Mouse (Mus musculus): ENCODE results near the gene Fbxw2. TPM values are rescaled to one million over a fixed set of nuclear protein-coding genes. Genes with fewer than 3 reads are reported as not detected.

The Fbxw2 gene
- total and polyA plus RNA-seq, 3 experiments: 36.7 to 67.8 (median 61.2) TPM

- in situ Hi-C loops (cut with MboI; ENCODE audit: low pct_ligation_motif_present, low pct_unique_long_range_greater_than_20kb, low sequenced_read_pairs) (no loop called here), dilution Hi-C loops (cut with MboI; ENCODE audit: extremely low pct_ligation_motif_present, extremely low pct_unique_long_range_greater_than_20kb, low sequenced_read_pairs) (no loop called here)
- 0 out of 2 replicates have a peak, but pooled peaks have one; percentile 40 for TF ChIP-seq MEF2A (IDR thresholded peaks at IDR 0.05; ENCODE audit: borderline replicate concordance, low read depth, low read length)
- peak; percentile 76 for TF ChIP-seq TBP (conservative IDR thresholded peaks at IDR 0.05; ENCODE audit: low read depth, low read length)
- TF ChIP-seq POLR2AphosphoS2 (IDR thresholded peaks at IDR 0.05; ENCODE audit: low read depth, low read length): peak; percentile 97
- TF ChIP-seq TCF12 (IDR thresholded peaks at IDR 0.05; ENCODE audit: low read depth, low read length): peak; percentile 90
- no peak for TF ChIP-seq E2F4 (IDR thresholded peaks at IDR 0.05; ENCODE audit: insufficient replicate concordance, low read depth, low read length)
- peak; percentile 100 for TF ChIP-seq CHD2 (IDR thresholded peaks at IDR 0.05; ENCODE audit: low read length)
- peak; percentile 87 for TF ChIP-seq SIN3A (IDR thresholded peaks at IDR 0.05; ENCODE audit: low read length)
- no peak for TF ChIP-seq ZNF384 (IDR thresholded peaks at IDR 0.05; ENCODE audit: low read depth, low read length)
- TF ChIP-seq MAFK (IDR thresholded peaks at IDR 0.05; ENCODE audit: insufficient replicate concordance, low read length): no peak
- TF ChIP-seq MAX (IDR thresholded peaks at IDR 0.05; ENCODE audit: low read length): peak; percentile 93
- peak; percentile 88 for TF ChIP-seq BHLHE40 (IDR thresholded peaks at IDR 0.05; ENCODE audit: low read depth, low read length)
- TF ChIP-seq POLR2A (IDR thresholded peaks at IDR 0.05; ENCODE audit: low read depth, low read length): peak; percentile 98
- TF ChIP-seq ETS1 (conservative IDR thresholded peaks at IDR 0.05; ENCODE audit: low read depth, low read length): peak; percentile 35; the same call in 1 of the 2 replicates
- TF ChIP-seq MYC (IDR thresholded peaks at IDR 0.05; ENCODE audit: low read depth, low read length): peak; percentile 93; the same call in 1 of the 2 replicates
- TF ChIP-seq MXI1 (IDR thresholded peaks at IDR 0.05; ENCODE audit: low read depth, low read length): peak; percentile 97
- TF ChIP-seq ZMIZ1 (IDR thresholded peaks at IDR 0.05; ENCODE audit: low read depth, low read length): peak; percentile 94
- peak; percentile 98 for TF ChIP-seq NELFE (IDR thresholded peaks at IDR 0.05; ENCODE audit: low read depth, low read length)
- TF ChIP-seq USF1 (IDR thresholded peaks at IDR 0.05; ENCODE audit: low read depth, low read length): no peak
- peak; percentile 76; the same call in 1 of the 2 replicates for TF ChIP-seq KAT2A (IDR thresholded peaks at IDR 0.05; ENCODE audit: insufficient replicate concordance, low read length)
- peak; percentile 77 for TF ChIP-seq HCFC1 (IDR thresholded peaks at IDR 0.05; ENCODE audit: low read depth, low read length)
- TF ChIP-seq RCOR1 (conservative IDR thresholded peaks at IDR 0.05; ENCODE audit: low read depth, low read length): 0 out of 2 replicates have a peak, but pooled peaks have one; percentile 53
- peak; percentile 77; the same call in 1 of the 2 replicates for TF ChIP-seq ELF1 (IDR thresholded peaks at IDR 0.05; ENCODE audit: low read depth, low read length)
- peak; percentile 83 for TF ChIP-seq NRF1 (IDR thresholded peaks at IDR 0.05; ENCODE audit: low read depth, low read length)
- peak; percentile 56; the same call in 1 of the 2 replicates for TF ChIP-seq IRF4 (IDR thresholded peaks at IDR 0.05; ENCODE audit: low read depth, low read length)
- TF ChIP-seq EP300 (IDR thresholded peaks at IDR 0.05; ENCODE audit: low read length): no peak
- TF ChIP-seq MAZ (IDR thresholded peaks at IDR 0.05; ENCODE audit: low read depth, low read length): peak; percentile 66; the same call in 1 of the 2 replicates
- no peak for TF ChIP-seq ZKSCAN1 (IDR thresholded peaks at IDR 0.05; ENCODE audit: borderline replicate concordance, low read depth, low read length)
- TF ChIP-seq JUND (conservative IDR thresholded peaks at IDR 0.05; ENCODE audit: low read depth, low read length): peak; percentile 57; the same call in 1 of the 2 replicates
- TF ChIP-seq JUN (IDR thresholded peaks at IDR 0.05; ENCODE audit: insufficient read depth, low read depth, low read length): 0 out of 2 replicates have a peak, but pooled peaks have one; percentile 12
- Histone ChIP-seq H3K4me3 (replicated peaks in 1 of 3; ENCODE audit: low read depth in 2 of 3, low read length in 2 of 3, poor library complexity in 1 of 3) (peak overlapping the region; percentile 81 to 99 (median 93)), H3K27me3 (replicated peaks) (no peaks in the 10 kb centered on the region), H3K27ac (ENCODE audit: insufficient read depth, low read depth) (peak overlapping the region; percentile 74), H3K9ac (ENCODE audit: insufficient read depth, low read depth) (peak overlapping the region; percentile 95), H3K4me1 (ENCODE audit: control insufficient read depth in 1 of 2, insufficient read depth in 2 of 2) (peaks cover 4 to 34% of the 10 kb centered on the region in 2 experiments), H3K36me3 (replicated peaks in 1 of 2; ENCODE audit: control insufficient read depth in 1 of 2, insufficient read depth in 1 of 2, low read length in 1 of 2) (peaks cover 14 to 29% of the 10 kb centered on the region in 2 experiments), H3K9me3 (replicated peaks; ENCODE audit: low read length) (no peaks in the 10 kb centered on the region), H3K79me2 (replicated peaks; ENCODE audit: control insufficient read depth, extremely low read depth, insufficient read depth, poor library complexity, severe bottlenecking) (peaks cover 38% of the 10 kb centered on the region), H3K4me2 (ENCODE audit: insufficient read depth, low read depth, poor library complexity, severe bottlenecking) (peak overlapping the region; percentile 66; the same call in 1 of the 2 replicates)
- peak; percentile 99 for DNase-seq (ENCODE audit: extremely low read depth)
Observed at GRCm38 (mm10) chr2:34870520-34871474, 44.7 kb upstream of the Fbxw2 start.
